Mouse (Mus musculus): ENCODE measurements around the gene Gm20441.

GRCm38 (mm10) chr10:75760311-75760710, 20.4 kb downstream of the Gm20441 start:
- TF ChIP-seq GATA1 (IDR thresholded peaks at IDR 0.05; ENCODE audit: borderline replicate concordance, low read length), result no peak
- no peak for TF ChIP-seq FLI1 (IDR thresholded peaks at IDR 0.05; ENCODE audit: low read length)
